Mouse (Mus musculus) midbrain, embryonic 14.5 days (tissue): ENCODE results near the gene Mark1. TPM values are rescaled to one million over a fixed set of nuclear protein-coding genes. Genes with fewer than 3 reads are reported as not detected.

Source experiments
- polyA plus RNA-seq: library from polyadenylated mRNA; unstranded; fragments of >200 nt; fragmentation: Nextera tagmentation; extraction: Ambion mirVana; gene quantifications from 2 replicates; pipeline ENCODE4 v1.2.1, GENCODE M21; 2014

Mark1 gene
- polyA plus RNA-seq, 1 experiment from 2014 or later, result 14.6 TPM

Other genes starting within 250 kb of the Mark1 start
- gene Marc1, start 188.3 kb downstream of the Mark1 start, polyA plus RNA-seq, result 0.13 and 0.28 TPM in 2 replicates
- gene Marc2, start 153.1 kb downstream of the Mark1 start, polyA plus RNA-seq, result 111 and 112 TPM in 2 replicates
- 0.40 and 1.1 TPM in 2 replicates for gene C130074G19Rik, start 116.4 kb downstream of the Mark1 start, polyA plus RNA-seq
- 20.6 and 26.5 TPM in 2 replicates for gene Rab3gap2, start 204.5 kb upstream of the Mark1 start, polyA plus RNA-seq